Mouse (Mus musculus): ENCODE data around the gene Eef1g. TPM values are rescaled to one million over a fixed set of nuclear protein-coding genes. Genes with fewer than 3 reads are reported as not detected.

Eef1g gene
- total RNA-seq (2017), result 700 and 731 TPM in 2 replicates

DNA sequence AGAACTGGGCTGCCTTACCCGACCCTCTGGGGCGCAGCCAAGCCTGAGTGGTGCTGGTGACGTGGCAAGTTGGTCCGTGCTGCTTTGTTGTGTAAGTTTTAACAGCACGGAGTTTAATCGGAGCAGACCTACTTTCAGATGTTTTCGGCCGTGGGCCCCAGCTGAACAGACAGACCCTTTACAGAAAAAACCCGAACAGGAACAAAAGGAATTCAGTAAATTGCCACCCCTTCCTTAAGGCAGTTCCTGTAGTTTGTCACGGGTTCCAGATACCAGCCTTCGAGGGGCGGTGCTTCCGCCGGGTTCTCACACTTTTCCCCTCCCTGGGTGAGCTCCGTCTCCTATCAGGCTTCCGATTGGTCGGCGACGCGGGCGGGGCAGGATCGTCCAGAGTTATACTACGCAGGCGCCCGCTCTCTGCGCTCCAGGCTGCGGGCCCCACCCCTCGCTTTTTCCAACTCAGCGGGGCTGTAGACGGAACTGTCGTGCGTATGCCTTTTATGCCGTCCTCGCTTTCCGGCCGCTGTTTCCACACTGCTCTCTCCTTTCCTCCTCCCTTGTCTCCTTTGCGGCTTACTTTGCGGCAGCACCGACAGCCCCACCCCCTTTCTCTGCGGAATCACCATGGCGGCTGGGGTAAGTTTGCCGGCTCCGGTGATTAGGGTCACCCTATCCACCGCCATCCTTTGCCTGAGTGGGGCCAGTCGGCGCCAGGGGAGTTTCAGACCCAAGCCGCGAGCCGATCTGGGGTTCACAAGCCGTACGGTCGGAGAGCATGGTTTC lies at the start of gene Eef1g:
Gene Eef1g, plus strand, starts transcription at position 452 of the 783 bp plus-strand sequence.
- ATAC-seq (replicated peaks in 1 of 2; ENCODE audit: insufficient read depth in 1 of 2, low FRiP score in 2 of 2, low TSS enrichment in 1 of 2, low read depth in 1 of 2, poor library complexity in 2 of 2, severe bottlenecking in 2 of 2), result peak; percentile 97 to 99

DNA sequence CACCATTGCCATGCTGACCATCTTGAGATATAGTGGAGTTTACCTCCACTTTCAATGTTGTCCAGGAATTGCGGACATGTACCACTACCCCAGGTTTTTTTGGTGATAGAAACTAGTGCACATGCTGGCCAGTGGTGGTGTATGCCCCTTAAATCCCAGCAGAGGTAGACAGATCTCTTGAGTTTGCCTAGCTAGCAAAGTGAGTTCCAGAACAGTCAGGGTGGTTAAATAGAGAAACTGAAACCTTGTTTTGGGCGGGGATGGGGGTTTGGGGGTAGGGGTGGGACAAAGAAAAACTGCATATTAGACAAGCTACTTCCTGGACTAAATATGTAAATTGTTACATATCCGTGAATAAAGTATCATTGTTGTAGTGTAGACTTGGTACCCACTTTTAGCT lies 47.8 kb upstream of the Eef1g start:
- no peak for ATAC-seq (replicated peaks in 1 of 2; ENCODE audit: insufficient read depth in 1 of 2, low FRiP score in 2 of 2, low TSS enrichment in 1 of 2, low read depth in 1 of 2, poor library complexity in 2 of 2, severe bottlenecking in 2 of 2)

- no peak for ATAC-seq (replicated peaks in 1 of 2; ENCODE audit: insufficient read depth in 1 of 2, low FRiP score in 2 of 2, low TSS enrichment in 1 of 2, low read depth in 1 of 2, poor library complexity in 2 of 2, severe bottlenecking in 2 of 2)
Measured at GRCm38 (mm10) chr19:8919684-8920072, 47.2 kb upstream of the Eef1g start.

DNA sequence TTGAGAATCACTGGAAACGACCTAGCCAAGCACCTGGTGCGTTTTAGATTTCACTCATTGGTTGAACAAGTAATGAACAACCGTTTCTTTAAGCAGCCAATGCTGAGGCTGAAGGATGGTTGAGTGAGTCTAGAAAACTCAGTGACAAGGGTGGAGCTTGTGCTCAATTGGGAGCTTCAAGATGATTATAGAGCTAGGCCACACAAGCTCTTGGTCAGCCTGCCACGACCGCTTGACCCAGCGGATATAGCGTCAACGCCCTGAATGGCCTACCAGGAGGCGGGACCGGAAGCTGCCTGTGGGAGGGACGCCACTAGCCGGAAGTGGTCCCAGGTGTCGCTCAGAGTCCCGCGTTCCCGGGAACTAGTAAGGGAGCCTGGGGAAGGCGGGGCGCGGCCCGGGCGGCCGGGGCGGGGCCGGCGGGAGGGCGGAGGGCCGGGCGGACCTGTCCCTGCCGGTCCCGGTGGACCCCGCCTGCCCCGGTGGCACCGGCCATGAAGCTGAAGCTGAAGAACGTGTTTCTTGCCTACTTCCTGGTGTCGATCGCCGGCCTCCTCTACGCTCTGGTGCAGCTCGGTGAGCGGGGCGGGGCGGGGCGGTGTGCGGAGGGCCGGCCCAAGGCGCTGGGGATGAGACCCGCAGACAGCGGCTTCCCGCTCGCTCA lies 46.6 kb upstream of the Eef1g start, which contains the start of gene B3gat3:
Gene B3gat3, plus strand, starts transcription at position 302 of the 664 bp plus-strand sequence.
- peak; percentile 82 to 83 for ATAC-seq (replicated peaks in 1 of 2; ENCODE audit: insufficient read depth in 1 of 2, low FRiP score in 2 of 2, low TSS enrichment in 1 of 2, low read depth in 1 of 2, poor library complexity in 2 of 2, severe bottlenecking in 2 of 2)

DNA sequence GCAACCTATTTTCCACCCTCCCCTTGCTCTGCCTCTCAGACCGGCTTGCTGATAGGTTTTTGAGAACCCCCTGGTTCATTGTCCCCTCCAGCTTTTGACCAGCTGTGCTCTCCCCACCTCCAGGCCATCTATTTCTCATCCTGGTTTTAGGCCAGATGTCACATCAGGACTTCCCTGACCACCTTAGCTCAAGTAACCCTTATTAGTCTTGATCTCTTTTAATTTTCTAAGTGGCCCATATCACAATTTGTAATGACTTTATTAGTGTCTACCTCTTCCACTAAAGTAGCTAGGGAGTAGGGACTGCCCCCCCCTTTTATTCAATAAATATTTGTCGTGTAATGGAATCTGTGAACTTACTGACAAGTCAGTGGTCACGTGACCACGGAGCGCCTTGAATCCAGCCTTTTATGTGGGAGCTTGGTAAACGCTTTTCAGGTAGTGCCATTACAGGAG lies 46.0 kb upstream of the Eef1g start:
- 0 out of 4 replicates have a peak, but pooled peaks of 1 of the 2 experiments have one; percentile 10 for ATAC-seq (replicated peaks in 1 of 2; ENCODE audit: insufficient read depth in 1 of 2, low FRiP score in 2 of 2, low TSS enrichment in 1 of 2, low read depth in 1 of 2, poor library complexity in 2 of 2, severe bottlenecking in 2 of 2)

- no peak for ATAC-seq (replicated peaks in 1 of 2; ENCODE audit: insufficient read depth in 1 of 2, low FRiP score in 2 of 2, low TSS enrichment in 1 of 2, low read depth in 1 of 2, poor library complexity in 2 of 2, severe bottlenecking in 2 of 2)
Measured at GRCm38 (mm10) chr19:8921741-8922140, 45.1 kb upstream of the Eef1g start.

GRCm38 (mm10) chr19:8926766-8927165 lies 40.1 kb upstream of the Eef1g start:
- no peak for ATAC-seq (replicated peaks in 1 of 2; ENCODE audit: insufficient read depth in 1 of 2, low FRiP score in 2 of 2, low TSS enrichment in 1 of 2, low read depth in 1 of 2, poor library complexity in 2 of 2, severe bottlenecking in 2 of 2)

- ATAC-seq (replicated peaks in 1 of 2; ENCODE audit: insufficient read depth in 1 of 2, low FRiP score in 2 of 2, low TSS enrichment in 1 of 2, low read depth in 1 of 2, poor library complexity in 2 of 2, severe bottlenecking in 2 of 2), result no peak
Measured at GRCm38 (mm10) chr19:8927891-8928525, 38.8 kb upstream of the Eef1g start.

GRCm38 (mm10) chr19:8928689-8929223 lies 38.1 kb upstream of the Eef1g start:
- ATAC-seq (replicated peaks in 1 of 2; ENCODE audit: insufficient read depth in 1 of 2, low FRiP score in 2 of 2, low TSS enrichment in 1 of 2, low read depth in 1 of 2, poor library complexity in 2 of 2, severe bottlenecking in 2 of 2), result peak; percentile 20 to 49; a peak in 3 of 4 replicates

- peak; percentile 65 to 76 for ATAC-seq (replicated peaks in 1 of 2; ENCODE audit: insufficient read depth in 1 of 2, low FRiP score in 2 of 2, low TSS enrichment in 1 of 2, low read depth in 1 of 2, poor library complexity in 2 of 2, severe bottlenecking in 2 of 2)
Measured at GRCm38 (mm10) chr19:8929224-8930088, 37.4 kb upstream of the Eef1g start, which contains the start of the genes Rom1 and Eml3. TSS of gene Rom1 (minus strand) at chr19:8929356. TSS of gene Eml3 (plus strand) at chr19:8929552.

DNA sequence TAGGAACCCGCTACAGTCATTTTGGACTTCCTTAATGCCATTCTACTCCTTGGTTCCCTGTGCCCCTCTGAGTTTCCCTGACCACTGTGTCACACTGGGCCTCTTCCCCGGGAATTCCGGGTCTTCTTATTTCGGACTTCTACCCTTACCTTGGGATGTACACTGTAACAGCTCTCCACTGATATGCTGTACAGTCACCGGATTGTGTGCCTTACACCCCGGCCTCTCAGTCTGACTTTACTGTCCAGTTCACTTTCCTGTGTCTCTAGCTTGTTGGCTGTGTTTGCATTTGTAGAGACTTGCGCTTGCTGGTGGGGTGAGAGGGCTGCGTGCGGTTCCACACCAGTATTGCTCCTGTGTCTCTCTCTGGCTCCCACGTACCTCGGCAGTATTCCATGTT lies 36.7 kb upstream of the Eef1g start:
- no peak for ATAC-seq (replicated peaks in 1 of 2; ENCODE audit: insufficient read depth in 1 of 2, low FRiP score in 2 of 2, low TSS enrichment in 1 of 2, low read depth in 1 of 2, poor library complexity in 2 of 2, severe bottlenecking in 2 of 2)

GRCm38 (mm10) chr19:8930771-8931170 lies 36.1 kb upstream of the Eef1g start:
- no peak for ATAC-seq (replicated peaks in 1 of 2; ENCODE audit: insufficient read depth in 1 of 2, low FRiP score in 2 of 2, low TSS enrichment in 1 of 2, low read depth in 1 of 2, poor library complexity in 2 of 2, severe bottlenecking in 2 of 2)

- no peak for ATAC-seq (replicated peaks in 1 of 2; ENCODE audit: insufficient read depth in 1 of 2, low FRiP score in 2 of 2, low TSS enrichment in 1 of 2, low read depth in 1 of 2, poor library complexity in 2 of 2, severe bottlenecking in 2 of 2)
Measured at GRCm38 (mm10) chr19:8936736-8937135, 30.1 kb upstream of the Eef1g start.

GRCm38 (mm10) chr19:8940526-8941133 lies 26.2 kb upstream of the Eef1g start:
- ATAC-seq (replicated peaks in 1 of 2; ENCODE audit: insufficient read depth in 1 of 2, low FRiP score in 2 of 2, low TSS enrichment in 1 of 2, low read depth in 1 of 2, poor library complexity in 2 of 2, severe bottlenecking in 2 of 2), result no peak

DNA sequence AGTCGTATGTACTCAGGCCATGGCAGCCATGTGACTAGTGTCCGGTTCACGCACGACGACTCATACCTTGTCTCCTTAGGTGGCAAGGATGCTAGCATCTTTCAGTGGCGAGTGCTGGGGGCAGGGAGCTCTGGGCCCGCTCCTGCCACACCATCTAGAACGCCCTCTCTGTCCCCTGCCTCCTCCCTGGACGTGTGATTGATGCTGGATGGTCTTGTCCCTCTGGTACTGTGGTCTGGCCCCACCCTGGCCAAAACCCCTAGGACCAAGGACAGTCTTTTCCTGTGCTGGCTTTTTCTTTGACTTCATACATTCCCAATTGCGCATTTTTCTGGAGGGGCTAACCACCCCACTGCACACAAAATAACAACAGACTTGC lies 25.7 kb upstream of the Eef1g start:
- ATAC-seq (replicated peaks in 1 of 2; ENCODE audit: insufficient read depth in 1 of 2, low FRiP score in 2 of 2, low TSS enrichment in 1 of 2, low read depth in 1 of 2, poor library complexity in 2 of 2, severe bottlenecking in 2 of 2), result no peak

- peak; percentile 84 to 87 for ATAC-seq (replicated peaks in 1 of 2; ENCODE audit: insufficient read depth in 1 of 2, low FRiP score in 2 of 2, low TSS enrichment in 1 of 2, low read depth in 1 of 2, poor library complexity in 2 of 2, severe bottlenecking in 2 of 2)
Measured at GRCm38 (mm10) chr19:8941515-8942217, 25.2 kb upstream of the Eef1g start, which contains the start of gene Mta2. TSS of gene Mta2 (plus strand) at chr19:8941875.

Measured in hematopoietic stem cell, adult 5-6 weeks (primary cell).